Mouse (Mus musculus): ENCODE measurements around the gene Erc2. TPM values are rescaled to one million over a fixed set of nuclear protein-coding genes. Genes with fewer than 3 reads are reported as not detected.
A peak's percentile ranks its signal among the peaks of the same experiment; 100 is the strongest.

Erc2 gene
- polyA plus RNA-seq, 1 experiment, result 0.53 TPM

DNA sequence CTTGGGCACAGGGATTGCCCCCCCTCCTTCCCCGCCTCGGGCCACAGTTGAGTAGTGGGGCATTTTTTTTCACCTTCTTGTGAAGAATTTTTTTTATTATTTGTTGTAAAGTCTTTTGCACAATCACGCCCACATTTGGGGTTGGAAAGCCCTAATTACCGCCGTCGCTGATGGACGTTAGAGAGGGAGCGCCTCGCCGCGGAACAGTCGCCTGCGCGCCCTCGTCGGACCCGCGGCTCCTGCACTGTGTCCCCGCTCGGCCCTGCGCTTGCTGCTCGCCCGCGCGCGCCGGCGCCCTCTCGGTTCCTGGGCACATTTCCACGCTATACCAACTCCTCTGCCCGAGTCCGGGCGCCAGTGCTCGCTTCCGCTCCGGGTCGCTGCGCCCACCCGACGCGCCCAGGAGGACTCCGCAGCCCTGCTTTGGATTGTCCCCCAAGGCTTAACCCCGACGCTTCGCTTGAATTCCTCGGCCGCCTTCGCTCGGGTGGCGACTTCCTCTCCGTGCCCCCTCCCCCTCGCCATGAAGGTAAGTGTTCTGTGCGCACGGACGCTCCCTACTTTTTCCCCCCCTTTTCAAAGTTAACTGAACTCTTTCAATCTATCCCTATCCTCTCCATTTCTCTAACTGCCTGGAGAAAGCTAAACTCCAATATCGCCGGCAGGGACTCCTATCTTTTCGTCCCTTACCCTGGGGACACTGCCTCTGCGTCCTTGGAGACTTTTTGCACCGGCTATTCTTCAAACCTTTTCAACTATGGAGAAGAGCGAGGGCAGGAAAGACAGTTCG is 883.6 kb downstream of the Erc2 start:
- no peak overlapping the region for H3ac ChIP-seq (ENCODE audit: control insufficient read depth, insufficient read length)
- H3K36me3 ChIP-seq (ENCODE audit: control insufficient read depth, insufficient read depth), result no peaks in the 10 kb centered on the region
- H3K27me3 ChIP-seq (ENCODE audit: control insufficient read depth, insufficient read depth, insufficient read length), result peaks cover 25% of the 10 kb centered on the region
- H3K79me2 ChIP-seq (ENCODE audit: control insufficient read depth, insufficient read depth), result no peaks in the 10 kb centered on the region
- H3K4me2 ChIP-seq (ENCODE audit: low read depth), result peak overlapping the region; percentile 56
- TF ChIP-seq REST (IDR thresholded peaks at IDR 0.05; ENCODE audit: insufficient read depth, insufficient read length) (no peak), E2F4 (IDR thresholded peaks at IDR 0.05; ENCODE audit: insufficient read depth) (no peak), POLR2AphosphoS2 (IDR thresholded peaks at IDR 0.05; ENCODE audit: insufficient read length, low read depth) (no peak), CEBPB (IDR thresholded peaks at IDR 0.05; ENCODE audit: insufficient read depth, poor library complexity, severe bottlenecking) (no peak), MAX (IDR thresholded peaks at IDR 0.05; ENCODE audit: low read depth) (no peak), MYOD1 (IDR thresholded peaks at IDR 0.05; ENCODE audit: control insufficient read depth in 1 of 3, insufficient read length in 2 of 3, low read depth in 2 of 3) (no peak), SRF (IDR thresholded peaks at IDR 0.05; ENCODE audit: control insufficient read depth, insufficient read length, low read depth) (no peak), MYOG (IDR thresholded peaks at IDR 0.05; ENCODE audit: control insufficient read depth in 1 of 3, insufficient read depth in 1 of 3, insufficient read length in 2 of 3, low read depth in 2 of 3) (no peak), TCF12 (IDR thresholded peaks at IDR 0.05; ENCODE audit: insufficient read depth, poor library complexity, severe bottlenecking) (no peak)
- H3K4me3 ChIP-seq, result peak overlapping the region; percentile 20

GRCm38 (mm10) chr14:28506376-28506831 is 884.2 kb downstream of the Erc2 start:
- TF ChIP-seq SRF (IDR thresholded peaks at IDR 0.05; ENCODE audit: control insufficient read depth, insufficient read length, low read depth) (no peak), CEBPB (IDR thresholded peaks at IDR 0.05; ENCODE audit: insufficient read depth, poor library complexity, severe bottlenecking) (no peak), MYOD1 (IDR thresholded peaks at IDR 0.05; ENCODE audit: control insufficient read depth in 1 of 3, insufficient read length in 2 of 3, low read depth in 2 of 3) (no peak), MAX (IDR thresholded peaks at IDR 0.05; ENCODE audit: low read depth) (no peak), POLR2AphosphoS2 (IDR thresholded peaks at IDR 0.05; ENCODE audit: insufficient read length, low read depth) (no peak), E2F4 (IDR thresholded peaks at IDR 0.05; ENCODE audit: insufficient read depth) (no peak), TCF12 (IDR thresholded peaks at IDR 0.05; ENCODE audit: insufficient read depth, poor library complexity, severe bottlenecking) (no peak), REST (IDR thresholded peaks at IDR 0.05; ENCODE audit: insufficient read depth, insufficient read length) (no peak), MYOG (IDR thresholded peaks at IDR 0.05; ENCODE audit: control insufficient read depth in 1 of 3, insufficient read depth in 1 of 3, insufficient read length in 2 of 3, low read depth in 2 of 3) (no peak), TCF3 (IDR thresholded peaks at IDR 0.05; ENCODE audit: insufficient read length, low read depth) (no peak), POLR2A (IDR thresholded peaks at IDR 0.05; ENCODE audit: insufficient read length, low read depth) (no peak), USF1 (IDR thresholded peaks at IDR 0.05; ENCODE audit: low read depth) (no peak)
- H3K4me3 ChIP-seq, result peak overlapping the region; percentile 20
- H3K4me2 ChIP-seq (ENCODE audit: low read depth), result peak overlapping the region; percentile 32
- no peak overlapping the region for H3ac ChIP-seq (ENCODE audit: control insufficient read depth, insufficient read length)
- peaks cover 25% of the 10 kb centered on the region for H3K27me3 ChIP-seq (ENCODE audit: control insufficient read depth, insufficient read depth, insufficient read length)
- no peaks in the 10 kb centered on the region for H3K79me2 ChIP-seq (ENCODE audit: control insufficient read depth, insufficient read depth)
- no peaks in the 10 kb centered on the region for H3K36me3 ChIP-seq (ENCODE audit: control insufficient read depth, insufficient read depth)

GRCm38 (mm10) chr14:28507011-28507410 is 884.8 kb downstream of the Erc2 start:
- Histone ChIP-seq H3K36me3 (ENCODE audit: control insufficient read depth, insufficient read depth) (no peaks in the 10 kb centered on the region), H3K79me2 (ENCODE audit: control insufficient read depth, insufficient read depth) (no peaks in the 10 kb centered on the region), H3ac (ENCODE audit: control insufficient read depth, insufficient read length) (no peak overlapping the region), H3K27me3 (ENCODE audit: control insufficient read depth, insufficient read depth, insufficient read length) (peaks cover 25% of the 10 kb centered on the region), H3K4me3 (peak overlapping the region; percentile 20), H3K4me2 (ENCODE audit: low read depth) (peak overlapping the region; percentile 32)
- TF ChIP-seq CEBPB (IDR thresholded peaks at IDR 0.05; ENCODE audit: insufficient read depth, poor library complexity, severe bottlenecking), result no peak
- no peak for TF ChIP-seq USF1 (IDR thresholded peaks at IDR 0.05; ENCODE audit: low read depth)
- TF ChIP-seq SRF (IDR thresholded peaks at IDR 0.05; ENCODE audit: control insufficient read depth, insufficient read length, low read depth), result no peak
- no peak for TF ChIP-seq POLR2A (IDR thresholded peaks at IDR 0.05; ENCODE audit: insufficient read length, low read depth)
- TF ChIP-seq MYOG (IDR thresholded peaks at IDR 0.05; ENCODE audit: control insufficient read depth in 1 of 3, insufficient read depth in 1 of 3, insufficient read length in 2 of 3, low read depth in 2 of 3), result no peak
- no peak for TF ChIP-seq REST (IDR thresholded peaks at IDR 0.05; ENCODE audit: insufficient read depth, insufficient read length)
- TF ChIP-seq MYOD1 (IDR thresholded peaks at IDR 0.05; ENCODE audit: control insufficient read depth in 1 of 3, insufficient read length in 2 of 3, low read depth in 2 of 3), result no peak

- no peak overlapping the region for H3ac ChIP-seq (ENCODE audit: control insufficient read depth, insufficient read length)
- no peaks in the 10 kb centered on the region for H3K36me3 ChIP-seq (ENCODE audit: control insufficient read depth, insufficient read depth)
- peaks cover 25% of the 10 kb centered on the region for H3K27me3 ChIP-seq (ENCODE audit: control insufficient read depth, insufficient read depth, insufficient read length)
- TF ChIP-seq CEBPB (IDR thresholded peaks at IDR 0.05; ENCODE audit: insufficient read depth, poor library complexity, severe bottlenecking) (no peak), POLR2AphosphoS2 (IDR thresholded peaks at IDR 0.05; ENCODE audit: insufficient read length, low read depth) (no peak), REST (IDR thresholded peaks at IDR 0.05; ENCODE audit: insufficient read depth, insufficient read length) (no peak), USF1 (IDR thresholded peaks at IDR 0.05; ENCODE audit: low read depth) (no peak), POLR2A (IDR thresholded peaks at IDR 0.05; ENCODE audit: insufficient read length, low read depth) (no peak), TCF12 (IDR thresholded peaks at IDR 0.05; ENCODE audit: insufficient read depth, poor library complexity, severe bottlenecking) (no peak), SRF (IDR thresholded peaks at IDR 0.05; ENCODE audit: control insufficient read depth, insufficient read length, low read depth) (no peak), E2F4 (IDR thresholded peaks at IDR 0.05; ENCODE audit: insufficient read depth) (no peak), MYOD1 (IDR thresholded peaks at IDR 0.05; ENCODE audit: control insufficient read depth in 1 of 3, insufficient read length in 2 of 3, low read depth in 2 of 3) (no peak)
- no peak overlapping the region for H3K4me2 ChIP-seq (ENCODE audit: low read depth)
- no peaks in the 10 kb centered on the region for H3K79me2 ChIP-seq (ENCODE audit: control insufficient read depth, insufficient read depth)
- H3K4me3 ChIP-seq, result peak overlapping the region; percentile 20
Observed at GRCm38 (mm10) chr14:28507471-28507870, 885.2 kb downstream of the Erc2 start.
